Mouse (Mus musculus): ENCODE measurements around the gene Gm49388. TPM values are rescaled to one million over a fixed set of nuclear protein-coding genes. Genes with fewer than 3 reads are reported as not detected.
A peak's percentile ranks its signal among the peaks of the same experiment; 100 is the strongest.

The Gm49388 gene
- polyA plus RNA-seq, 1 experiment from 2014 or later: not detected

DNA sequence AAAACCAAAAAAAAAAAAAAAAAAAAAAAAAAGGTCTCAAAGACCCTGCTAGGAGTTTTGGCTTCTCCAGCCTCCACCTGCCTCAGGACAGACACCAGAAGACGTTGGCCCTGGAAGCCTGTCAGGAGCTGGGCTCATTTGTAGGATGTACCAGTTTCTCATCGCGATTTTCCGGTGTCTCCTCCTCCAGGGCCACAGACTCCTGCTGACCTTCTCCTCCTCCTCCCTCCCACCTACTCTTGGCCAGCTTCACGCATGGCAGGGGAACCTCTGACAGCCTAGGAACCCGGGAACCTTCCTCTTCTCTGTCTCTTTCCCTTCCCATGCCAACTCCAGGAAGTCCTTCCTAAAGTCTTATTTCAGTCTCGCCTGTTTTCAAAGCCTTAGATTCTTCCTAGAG, 31.6 kb downstream of the Gm49388 start:
- Histone ChIP-seq H3K4me3 (ENCODE audit: low read depth, low read length) (no peak overlapping the region), H3K27me3 (ENCODE audit: control insufficient read depth, insufficient read depth, low read length) (no peaks in the 10 kb centered on the region), H3K9me3 (ENCODE audit: control insufficient read depth, low read length) (no peaks in the 10 kb centered on the region), H3K4me1 (replicated peaks; ENCODE audit: control insufficient read depth, insufficient read depth) (no peaks in the 10 kb centered on the region), H3K4me2 (replicated peaks; ENCODE audit: low read depth) (no peak overlapping the region), H3K27ac (replicated peaks) (no peak overlapping the region), H3K9ac (ENCODE audit: low read length) (no peak overlapping the region), H3K36me3 (ENCODE audit: control insufficient read depth, insufficient read depth, low read length) (no peaks in the 10 kb centered on the region)
- ATAC-seq (ENCODE audit: low FRiP score, low TSS enrichment): no peak
- 81% methylated on average over 7 of the region's 7 CpGs for WGBS
- TF ChIP-seq EP300 (optimal IDR thresholded peaks at IDR 0.05) (no peak), CTCF (IDR thresholded peaks at IDR 0.05; ENCODE audit: low read depth) (no peak)
- DNase-seq (ENCODE audit: low spot score): no peak

GRCm38 (mm10) chr7:127817776-127818175, 32.4 kb downstream of the Gm49388 start:
- no peak overlapping the region for H3K27ac ChIP-seq (replicated peaks)
- no peaks in the 10 kb centered on the region for H3K27me3 ChIP-seq (ENCODE audit: control insufficient read depth, insufficient read depth, low read length)
- WGBS: 88% methylated on average over 5 of the region's 5 CpGs
- TF ChIP-seq CTCF (IDR thresholded peaks at IDR 0.05; ENCODE audit: low read depth): no peak
- DNase-seq (ENCODE audit: low spot score) (no peak), ATAC-seq (ENCODE audit: low FRiP score, low TSS enrichment) (no peak)
- H3K9ac ChIP-seq (ENCODE audit: low read length): no peak overlapping the region
- no peak overlapping the region for H3K4me3 ChIP-seq (ENCODE audit: low read depth, low read length)
- H3K36me3 ChIP-seq (ENCODE audit: control insufficient read depth, insufficient read depth, low read length): no peaks in the 10 kb centered on the region
- H3K9me3 ChIP-seq (ENCODE audit: control insufficient read depth, low read length): no peaks in the 10 kb centered on the region
- no peak overlapping the region for H3K4me2 ChIP-seq (replicated peaks; ENCODE audit: low read depth)
- no peaks in the 10 kb centered on the region for H3K4me1 ChIP-seq (replicated peaks; ENCODE audit: control insufficient read depth, insufficient read depth)

GRCm38 (mm10) chr7:127820836-127821509, 35.6 kb downstream of the Gm49388 start:
- Histone ChIP-seq H3K9ac (ENCODE audit: low read length) (no peak overlapping the region), H3K36me3 (ENCODE audit: control insufficient read depth, insufficient read depth, low read length) (no peaks in the 10 kb centered on the region), H3K27ac (replicated peaks) (no peak overlapping the region), H3K27me3 (ENCODE audit: control insufficient read depth, insufficient read depth, low read length) (no peaks in the 10 kb centered on the region), H3K4me2 (replicated peaks; ENCODE audit: low read depth) (no peak overlapping the region), H3K9me3 (ENCODE audit: control insufficient read depth, low read length) (no peaks in the 10 kb centered on the region), H3K4me1 (replicated peaks; ENCODE audit: control insufficient read depth, insufficient read depth) (no peaks in the 10 kb centered on the region; the same call in 1 of the 2 replicates), H3K4me3 (ENCODE audit: low read depth, low read length) (no peak overlapping the region)
- DNase-seq (ENCODE audit: low spot score) (no peak), ATAC-seq (ENCODE audit: low FRiP score, low TSS enrichment) (no peak)
- 59% methylated on average over 13 of the region's 13 CpGs for WGBS
- TF ChIP-seq EP300 (optimal IDR thresholded peaks at IDR 0.05) (no peak), CTCF (IDR thresholded peaks at IDR 0.05; ENCODE audit: low read depth) (no peak)

- WGBS: 77% methylated on average over 3 of the region's 3 CpGs
- H3K9ac ChIP-seq (ENCODE audit: low read length): no peak overlapping the region
- H3K27me3 ChIP-seq (ENCODE audit: control insufficient read depth, insufficient read depth, low read length): no peaks in the 10 kb centered on the region
- H3K9me3 ChIP-seq (ENCODE audit: control insufficient read depth, low read length): no peaks in the 10 kb centered on the region
- DNase-seq (ENCODE audit: low spot score) (no peak), ATAC-seq (ENCODE audit: low FRiP score, low TSS enrichment) (no peak)
- H3K4me3 ChIP-seq (ENCODE audit: low read depth, low read length): no peak overlapping the region
- no peak overlapping the region for H3K4me2 ChIP-seq (replicated peaks; ENCODE audit: low read depth)
- H3K36me3 ChIP-seq (ENCODE audit: control insufficient read depth, insufficient read depth, low read length): no peaks in the 10 kb centered on the region
- no peaks in the 10 kb centered on the region; the same call in 1 of the 2 replicates for H3K4me1 ChIP-seq (replicated peaks; ENCODE audit: control insufficient read depth, insufficient read depth)
- no peak overlapping the region for H3K27ac ChIP-seq (replicated peaks)
- TF ChIP-seq CTCF (IDR thresholded peaks at IDR 0.05; ENCODE audit: low read depth) (no peak), EP300 (optimal IDR thresholded peaks at IDR 0.05) (no peak)
Observed at GRCm38 (mm10) chr7:127822494-127822893, 37.1 kb downstream of the Gm49388 start.

DNA sequence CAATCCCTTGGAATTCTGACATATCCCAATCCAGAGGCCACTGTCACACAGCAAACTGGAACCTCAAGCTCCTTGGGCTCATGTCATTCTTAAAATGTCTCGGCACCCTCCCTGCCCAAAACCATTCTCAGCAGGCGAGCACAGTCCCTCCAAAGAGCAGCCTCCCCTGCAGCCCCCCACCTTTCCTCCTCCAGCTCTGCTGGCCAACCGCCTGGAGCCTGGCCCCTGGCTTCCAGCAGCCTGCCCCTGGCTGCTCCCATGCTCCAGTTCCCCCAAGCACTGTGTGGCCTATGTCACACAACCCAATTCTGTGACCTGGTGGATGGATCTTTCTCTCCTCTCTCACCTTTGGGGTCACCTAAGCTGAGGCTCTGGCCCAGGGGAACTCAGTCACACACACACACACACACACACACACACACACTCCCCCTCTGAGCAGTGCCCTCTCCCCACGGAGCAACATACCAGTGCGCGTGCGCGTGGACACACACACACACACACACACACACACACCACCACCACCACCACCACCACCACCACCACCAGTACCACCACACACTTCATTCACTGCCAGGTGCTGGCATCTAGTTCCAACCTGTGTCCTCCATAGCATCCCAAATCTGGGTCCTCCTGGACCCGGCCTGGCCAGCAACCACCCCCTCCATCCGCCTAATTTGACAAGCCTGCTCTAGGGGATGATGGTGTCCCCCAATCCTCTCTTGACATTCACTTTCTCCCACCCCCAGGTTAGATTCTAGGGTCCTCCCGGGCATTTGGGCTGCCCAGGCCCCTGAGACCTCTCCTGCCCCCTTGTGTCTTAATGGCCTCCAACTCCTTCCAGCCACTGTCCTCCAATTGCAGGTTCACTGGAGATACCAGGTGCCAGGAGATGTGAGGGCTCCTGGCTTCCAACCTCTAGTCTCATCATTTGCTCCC, 38.1 kb downstream of the Gm49388 start:
- TF ChIP-seq CTCF (IDR thresholded peaks at IDR 0.05; ENCODE audit: low read depth): peak; percentile 37; the same call in 1 of the 2 replicates
- TF ChIP-seq EP300 (optimal IDR thresholded peaks at IDR 0.05): no peak
- Histone ChIP-seq H3K9ac (ENCODE audit: low read length) (peak overlapping the region; percentile 70), H3K9me3 (ENCODE audit: control insufficient read depth, low read length) (no peaks in the 10 kb centered on the region), H3K36me3 (ENCODE audit: control insufficient read depth, insufficient read depth, low read length) (no peaks in the 10 kb centered on the region), H3K4me1 (replicated peaks; ENCODE audit: control insufficient read depth, insufficient read depth) (no peaks in the 10 kb centered on the region; the same call in 1 of the 2 replicates), H3K4me3 (ENCODE audit: low read depth, low read length) (peak overlapping the region; percentile 52), H3K27me3 (ENCODE audit: control insufficient read depth, insufficient read depth, low read length) (no peaks in the 10 kb centered on the region), H3K27ac (replicated peaks) (no peak overlapping the region), H3K4me2 (replicated peaks; ENCODE audit: low read depth) (peak overlapping the region; percentile 63)
- DNase-seq (ENCODE audit: low spot score) (no peak), ATAC-seq (ENCODE audit: low FRiP score, low TSS enrichment) (no peak)
- WGBS: 72% methylated on average over 11 of the region's 11 CpGs
